Mouse (Mus musculus): ENCODE results near the gene Ptprg.
"Not testable (repeated sequence)": the region's sequence is repeated elsewhere in the genome, so short reads cannot be mapped to it uniquely, and the experiment has no call there.

Gene Ptprg

DNA sequence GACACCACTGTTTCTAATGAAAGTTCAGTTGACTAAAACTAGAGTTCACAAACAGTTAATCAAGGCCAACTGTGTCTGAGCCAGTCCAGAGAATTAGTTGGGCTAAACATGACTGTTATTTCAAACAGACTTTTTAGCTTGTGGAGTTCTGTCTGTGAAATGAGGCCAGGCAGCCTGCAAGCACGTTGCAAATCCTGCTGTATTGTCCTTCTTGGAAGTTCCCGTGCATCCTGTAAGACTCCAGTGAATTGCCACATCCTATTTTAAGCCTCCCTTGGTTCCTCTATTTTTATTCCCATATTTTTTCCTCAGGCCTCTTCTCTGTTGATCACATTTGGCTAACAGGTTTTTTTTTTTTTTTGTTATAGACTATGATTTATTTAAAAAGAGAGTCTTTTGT lies 652.8 kb downstream of the Ptprg start:
- no peak for DNase-seq (ENCODE audit: low read depth)

DNA sequence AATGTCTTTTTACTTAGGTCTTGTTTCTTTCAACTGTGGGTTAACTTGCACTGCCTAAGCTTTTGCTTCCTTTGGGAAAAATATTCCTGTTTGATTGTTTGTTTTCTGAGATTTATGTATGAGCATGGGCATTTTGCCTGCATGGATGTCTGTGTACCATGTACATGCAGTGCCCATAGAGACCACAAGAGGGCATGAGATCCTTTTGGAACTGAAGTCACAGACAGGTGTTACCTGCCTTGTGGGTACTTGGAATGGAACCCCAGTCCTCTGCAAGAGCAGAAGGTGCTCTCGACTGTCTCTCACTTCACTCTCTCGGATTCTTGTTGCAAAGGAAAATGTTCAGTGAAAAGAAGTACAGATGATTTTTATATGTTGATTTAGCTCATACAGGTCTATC lies 655.2 kb downstream of the Ptprg start:
- peak; percentile 3 for DNase-seq (ENCODE audit: low read depth)

GRCm38 (mm10) chr14:12218544-12219150 lies 665.3 kb downstream of the Ptprg start:
- DNase-seq (ENCODE audit: low read depth) = no peak

GRCm38 (mm10) chr14:12219877-12220276 lies 666.5 kb downstream of the Ptprg start:
- DNase-seq (ENCODE audit: low read depth) = no peak

DNA sequence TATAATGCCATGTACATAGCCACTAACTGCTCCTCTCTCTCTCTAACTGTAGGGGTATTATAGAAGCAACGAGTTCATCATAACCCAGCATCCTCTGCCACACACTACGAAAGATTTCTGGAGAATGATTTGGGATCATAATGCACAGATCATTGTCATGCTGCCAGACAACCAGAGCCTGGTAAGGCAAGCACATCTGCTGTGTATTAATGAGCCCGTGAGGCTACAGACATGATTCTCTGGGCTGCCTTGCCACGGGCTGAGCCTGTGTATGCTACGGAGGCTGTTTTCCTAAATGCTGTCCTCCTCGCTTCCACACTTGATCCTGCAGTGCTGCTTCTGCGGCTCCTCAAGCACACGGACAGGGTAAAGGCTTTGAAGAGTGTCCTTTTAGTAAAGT lies 667.2 kb downstream of the Ptprg start:
- DNase-seq (ENCODE audit: low read depth) = no peak

GRCm38 (mm10) chr14:12221571-12221970 lies 668.2 kb downstream of the Ptprg start:
- no peak for DNase-seq (ENCODE audit: low read depth)

DNA sequence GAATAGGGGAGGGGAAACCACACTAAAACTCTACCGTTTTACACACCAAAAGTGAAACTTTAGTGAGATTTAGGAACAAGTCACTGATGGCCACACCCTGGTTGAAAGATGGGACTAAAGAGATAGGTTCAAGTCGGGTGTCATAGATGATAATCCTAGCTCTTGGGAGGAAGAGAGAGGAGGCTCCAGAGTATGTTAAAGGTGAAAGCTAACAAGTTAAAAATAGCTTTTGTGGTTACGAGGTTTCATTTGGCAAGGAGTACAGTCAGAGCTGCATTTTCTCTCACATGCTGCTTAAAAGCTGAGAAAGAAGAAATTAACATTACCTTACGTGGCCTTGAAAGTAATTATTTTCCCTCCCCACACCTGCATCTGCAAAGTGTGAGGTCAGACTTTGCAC lies 690.4 kb downstream of the Ptprg start:
- DNase-seq (ENCODE audit: low read depth) = no peak

DNA sequence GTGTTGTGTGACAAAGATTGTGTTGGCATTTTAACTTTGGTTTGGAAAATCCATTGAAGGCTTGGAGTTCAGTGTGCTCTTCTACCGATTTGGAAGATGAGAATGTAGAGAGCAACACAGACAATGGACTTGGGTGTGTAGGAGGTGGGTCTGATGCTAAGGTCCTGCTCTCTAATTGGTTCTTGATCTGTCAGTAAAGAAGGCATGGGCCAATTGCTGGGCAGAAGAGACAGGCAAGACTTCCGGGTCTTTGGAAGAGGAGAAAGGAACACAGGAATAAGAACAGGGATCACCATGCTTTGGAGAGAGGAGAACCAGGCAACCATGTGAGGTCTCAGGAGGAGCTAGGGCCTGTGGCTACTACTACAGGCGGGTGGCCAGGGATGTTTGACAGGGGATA lies 722.7 kb downstream of the Ptprg start:
- no peak for DNase-seq (ENCODE audit: low read depth)

- peak; percentile 18 for DNase-seq (ENCODE audit: low read depth)
Observed at GRCm38 (mm10) chr14:12283641-12284040, 730.3 kb downstream of the Ptprg start, which contains the start of gene Gm49355. Gene Gm49355 (plus strand): TSS chr14:12283976.

- DNase-seq (ENCODE audit: low read depth) = peak; percentile 83
Observed at GRCm38 (mm10) chr14:12284141-12284912, 731.0 kb downstream of the Ptprg start, which contains the start of gene 3830406C13Rik. Gene 3830406C13Rik (plus strand): TSS chr14:12284173.

- not testable (repeated sequence) for DNase-seq (ENCODE audit: low read depth)
Observed at GRCm38 (mm10) chr14:12289747-12290146, 736.4 kb downstream of the Ptprg start.

Data from naive thymus-derived CD4-positive, alpha-beta T cell, adult 2 months (primary cell).